Mouse (Mus musculus) liver, embryonic 11.5 days (tissue): ENCODE results near the gene Mgrn1. TPM values are rescaled to one million over a fixed set of nuclear protein-coding genes. Genes with fewer than 3 reads are reported as not detected.

Experiments
- ATAC-seq: fragments of 200-750 bp; cut with Nextera tagmentation; replicated peaks from 2 replicates; pipeline ENCODE4 v1.8.0; 2017; ENCODE audit warnings: moderate number of reproducible peaks, mild to moderate bottlenecking, moderate TSS enrichment, moderate library complexity; ENCODE audit not compliant: low FRiP score
- DNase-seq: peaks from one replicate; pipeline ENCODE4 v3.0.0-alpha.2; 2017; ENCODE audit warnings: low spot score
- H3K27ac ChIP-seq: fragments of 300-500 bp; sonication (generic); 2 replicates; pipeline ENCODE4 v1.5.1; 2014; ENCODE audit warnings: mild to moderate bottlenecking, low read depth, low read length, control low read depth
- H3K27me3 ChIP-seq: fragments of 300-500 bp; sonication (generic); replicated peaks from 2 replicates; pipeline ENCODE4 v1.6.1; 2014; ENCODE audit warnings: low read length, mixed read lengths; ENCODE audit not compliant: control insufficient read depth, insufficient read depth
- H3K36me3 ChIP-seq: fragments of 300-500 bp; sonication (generic); 2 replicates; pipeline ENCODE4 v1.6.1; 2014; ENCODE audit warnings: mild to moderate bottlenecking, low read length, moderate library complexity, mixed read lengths; ENCODE audit not compliant: control insufficient read depth, insufficient read depth
- H3K4me1 ChIP-seq: fragments of 300-500 bp; sonication (generic); replicated peaks from 2 replicates; pipeline ENCODE4 v1.6.1; 2014; ENCODE audit warnings: low read length, mixed read lengths; ENCODE audit not compliant: control insufficient read depth, insufficient read depth
- H3K4me2 ChIP-seq: fragments of 300-500 bp; sonication (generic); 2 replicates; pipeline ENCODE4 v1.6.1; 2014; ENCODE audit warnings: mild to moderate bottlenecking, control low read depth, moderate library complexity
- H3K4me3 ChIP-seq: fragments of 300-500 bp; sonication (generic); 2 replicates; pipeline ENCODE4 v1.5.1; 2014; ENCODE audit warnings: low read depth, low read length, control low read depth
- H3K9ac ChIP-seq: fragments of 300-500 bp; sonication (generic); 2 replicates; pipeline ENCODE4 v1.6.1; 2014; ENCODE audit warnings: low read depth, low read length, control low read depth
- H3K9me3 ChIP-seq: fragments of 300-500 bp; sonication (generic); 2 replicates; pipeline ENCODE4 v1.6.1; 2016; ENCODE audit warnings: low read length, inconsistent platforms, mixed read lengths; ENCODE audit not compliant: control insufficient read depth
- WGBS: fragments of 180-500 bp; shearing (Covaris S2); extraction: QIAGEN DNeasy Blood & Tissue Kit; methylation state at CpG from one replicate; pipeline ENCODE4 v1.1.7; 2014; 5-methylcytosine and 5-hydroxymethylcytosine counted together
- polyA plus RNA-seq: library from polyadenylated mRNA; unstranded; fragments of >200 nt; fragmentation: Nextera tagmentation; extraction: Ambion mirVana; gene quantifications from 2 replicates; pipeline ENCODE4 v1.2.1, GENCODE M21; 2014

Mgrn1 gene
- polyA plus RNA-seq, 1 experiment from 2014 or later: 50.5 TPM

DNA sequence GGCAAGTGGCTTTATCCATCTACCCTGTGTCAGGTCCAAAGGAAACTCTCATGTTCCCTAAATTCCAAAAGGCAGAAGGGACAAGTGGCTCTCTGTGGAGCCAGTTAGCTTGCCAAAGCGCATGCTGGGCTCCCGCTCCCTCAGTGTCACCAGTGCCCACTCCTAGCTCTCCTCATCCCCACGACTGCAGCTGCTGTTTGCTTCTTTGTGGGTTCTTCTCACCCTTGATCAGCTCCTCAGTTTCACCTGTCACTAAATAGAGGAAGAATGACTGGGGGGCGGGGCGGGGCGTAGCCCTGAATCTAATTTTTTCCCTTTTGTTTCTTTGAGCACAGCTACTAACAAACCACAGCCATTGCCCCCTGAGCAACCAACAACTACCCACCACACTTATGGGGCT lies 12.8 kb downstream of the Mgrn1 start:
- Histone ChIP-seq H3K4me1 (peaks cover 30% of the 10 kb centered on the region), H3K9me3 (no peaks in the 10 kb centered on the region), H3K27me3 (no peaks in the 10 kb centered on the region), H3K4me2 (no peak overlapping the region), H3K4me3 (no peak overlapping the region), H3K36me3 (no peaks in the 10 kb centered on the region), H3K9ac (no peak overlapping the region), H3K27ac (no peak overlapping the region)
- WGBS: 87% methylated on average over 6 of the region's 6 CpGs
- DNase-seq: no peak
- ATAC-seq: no peak

GRCm38 (mm10) chr16:4899711-4900110 lies 13.7 kb downstream of the Mgrn1 start:
- peaks cover 34% of the 10 kb centered on the region for H3K4me1 ChIP-seq
- ATAC-seq: no peak
- 79% methylated on average over 2 of the region's 2 CpGs for WGBS

DNA sequence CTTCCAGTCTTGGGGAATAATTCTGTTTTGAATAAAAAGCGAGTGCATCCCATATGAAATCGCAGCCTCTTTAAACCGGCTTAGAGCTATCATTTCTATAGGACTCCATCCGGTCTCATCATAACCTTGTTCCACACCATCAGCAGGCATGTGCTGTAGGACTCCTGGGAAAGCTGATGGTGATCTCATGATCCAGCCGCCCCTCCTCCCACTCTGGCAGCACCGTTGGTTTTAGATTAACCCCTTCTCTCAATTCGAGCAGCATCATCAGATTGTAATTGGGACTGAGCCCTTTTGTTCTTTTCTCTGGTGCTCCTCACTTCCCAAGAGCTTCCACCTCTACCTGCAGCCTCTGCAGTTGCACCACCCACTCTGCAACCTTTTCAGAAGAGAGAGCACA lies 15.1 kb downstream of the Mgrn1 start:
- ATAC-seq (no peak), DNase-seq (no peak)
- Histone ChIP-seq H3K36me3 (no peaks in the 10 kb centered on the region), H3K4me1 (peaks cover 29% of the 10 kb centered on the region), H3K9me3 (no peaks in the 10 kb centered on the region), H3K4me2 (no peak overlapping the region), H3K27me3 (no peaks in the 10 kb centered on the region), H3K9ac (no peak overlapping the region), H3K4me3 (no peak overlapping the region), H3K27ac (no peak overlapping the region)
- WGBS: 64% methylated on average over 7 of the region's 7 CpGs

More at GRCm38 (mm10) chr16:4899711-4900110, 13.7 kb downstream of the Mgrn1 start:
- H3K36me3 ChIP-seq: no peaks in the 10 kb centered on the region
- DNase-seq: no peak
- no peak overlapping the region for H3K9ac ChIP-seq
- H3K4me3 ChIP-seq: no peak overlapping the region
- H3K27ac ChIP-seq: no peak overlapping the region
- no peaks in the 10 kb centered on the region for H3K9me3 ChIP-seq
- H3K4me2 ChIP-seq: no peak overlapping the region
- no peaks in the 10 kb centered on the region for H3K27me3 ChIP-seq

DNA sequence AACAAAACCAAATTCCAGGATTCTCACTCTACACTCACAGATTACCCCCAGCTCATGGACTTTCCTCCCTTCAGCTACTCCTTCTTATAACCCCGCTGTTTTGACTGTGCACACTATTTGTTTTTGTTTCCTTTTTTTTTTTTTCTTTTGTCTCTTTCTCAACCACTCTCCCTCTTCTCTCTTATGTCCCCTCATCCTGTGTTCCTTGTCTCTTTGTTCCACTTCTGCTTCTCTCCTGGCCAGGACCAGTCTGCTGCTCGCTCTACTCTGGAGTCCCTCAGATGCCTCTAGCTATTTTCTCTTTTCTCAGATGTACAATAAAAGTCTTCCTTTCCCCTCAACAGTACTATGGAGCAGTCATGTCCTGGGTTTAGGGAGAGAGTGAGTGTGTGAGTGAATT lies 16.3 kb downstream of the Mgrn1 start:
- Histone ChIP-seq H3K4me3 (no peak overlapping the region), H3K27ac (no peak overlapping the region), H3K27me3 (no peaks in the 10 kb centered on the region), H3K36me3 (no peaks in the 10 kb centered on the region), H3K4me2 (no peak overlapping the region), H3K4me1 (peaks cover 17% of the 10 kb centered on the region), H3K9me3 (no peaks in the 10 kb centered on the region), H3K9ac (no peak overlapping the region)
- 79% methylated on average over 2 of the region's 2 CpGs for WGBS
- ATAC-seq: no peak
- no peak for DNase-seq

GRCm38 (mm10) chr16:4903491-4904102 lies 17.5 kb downstream of the Mgrn1 start:
- Histone ChIP-seq H3K9me3 (no peaks in the 10 kb centered on the region), H3K36me3 (no peaks in the 10 kb centered on the region), H3K9ac (no peak overlapping the region), H3K27ac (no peak overlapping the region), H3K4me1 (peaks cover 18% of the 10 kb centered on the region), H3K4me3 (no peak overlapping the region), H3K27me3 (no peaks in the 10 kb centered on the region), H3K4me2 (no peak overlapping the region)
- ATAC-seq (no peak), DNase-seq (no peak)
- WGBS: 73% methylated on average over 6 of the region's 6 CpGs

- H3K4me3 ChIP-seq: no peak overlapping the region
- H3K9ac ChIP-seq: no peak overlapping the region
- H3K9me3 ChIP-seq: no peaks in the 10 kb centered on the region
- H3K4me2 ChIP-seq: no peak overlapping the region
- no peak for DNase-seq
- no peaks in the 10 kb centered on the region for H3K27me3 ChIP-seq
- ATAC-seq: no peak
- H3K36me3 ChIP-seq: no peaks in the 10 kb centered on the region
- H3K27ac ChIP-seq: no peak overlapping the region
- WGBS: 84% methylated on average over 3 of the region's 3 CpGs
- peaks cover 18% of the 10 kb centered on the region for H3K4me1 ChIP-seq
Observed at GRCm38 (mm10) chr16:4904878-4905277, 18.8 kb downstream of the Mgrn1 start.

- ATAC-seq (no peak), DNase-seq (no peak)
- Histone ChIP-seq H3K27ac (no peak overlapping the region), H3K4me1 (peaks cover 18% of the 10 kb centered on the region), H3K9ac (no peak overlapping the region), H3K4me3 (no peak overlapping the region), H3K36me3 (no peaks in the 10 kb centered on the region), H3K27me3 (no peaks in the 10 kb centered on the region), H3K9me3 (no peaks in the 10 kb centered on the region), H3K4me2 (no peak overlapping the region)
- 31% methylated on average over 1 of the region's 1 CpGs for WGBS
Observed at GRCm38 (mm10) chr16:4905591-4905990, 19.5 kb downstream of the Mgrn1 start.

GRCm38 (mm10) chr16:4906559-4906958 lies 20.5 kb downstream of the Mgrn1 start:
- no peaks in the 10 kb centered on the region for H3K27me3 ChIP-seq
- no peak overlapping the region for H3K4me2 ChIP-seq
- peaks cover 12% of the 10 kb centered on the region for H3K4me1 ChIP-seq
- no peak for DNase-seq
- no peak overlapping the region for H3K9ac ChIP-seq
- H3K36me3 ChIP-seq: peaks cover 5% of the 10 kb centered on the region
- H3K4me3 ChIP-seq: no peak overlapping the region
- no peaks in the 10 kb centered on the region for H3K9me3 ChIP-seq
- no peak overlapping the region for H3K27ac ChIP-seq
- no peak for ATAC-seq

GRCm38 (mm10) chr16:4907386-4907785 lies 21.3 kb downstream of the Mgrn1 start:
- ATAC-seq: no peak
- no peak overlapping the region for H3K27ac ChIP-seq
- no peaks in the 10 kb centered on the region for H3K9me3 ChIP-seq
- peaks cover 12% of the 10 kb centered on the region for H3K4me1 ChIP-seq
- DNase-seq: no peak
- H3K4me2 ChIP-seq: no peak overlapping the region
- peaks cover 13% of the 10 kb centered on the region for H3K36me3 ChIP-seq
- H3K27me3 ChIP-seq: no peaks in the 10 kb centered on the region
- WGBS: 63% methylated on average over 2 of the region's 2 CpGs
- H3K4me3 ChIP-seq: no peak overlapping the region
- no peak overlapping the region for H3K9ac ChIP-seq
